Mouse (Mus musculus) lung, embryonic 14.5 days (tissue): Measurements from ENCODE around the gene Lss. TPM values are rescaled to one million over a fixed set of nuclear protein-coding genes. Genes with fewer than 3 reads are reported as not detected.

Source experiments
- ATAC-seq: fragments of 200-750 bp; cut with Nextera tagmentation; 2 replicates; pipeline ENCODE4 v1.8.0; 2017; ENCODE audit warnings: mild to moderate bottlenecking, moderate TSS enrichment, moderate library complexity; ENCODE audit not compliant: insufficient read depth
- DNase-seq: peaks from one replicate; pipeline ENCODE4 v3.0.0-alpha.2; 2015
- H3K27ac ChIP-seq: fragments of 300-500 bp; sonication (generic); 2 replicates; pipeline ENCODE4 v1.5.1; 2014; ENCODE audit warnings: low read depth, mild to moderate bottlenecking, moderate library complexity
- H3K27me3 ChIP-seq: fragments of 300-500 bp; sonication (generic); 2 replicates; pipeline ENCODE4 v1.6.1; 2014; ENCODE audit warnings: low read length, control low read depth; ENCODE audit not compliant: insufficient read depth
- H3K36me3 ChIP-seq: fragments of 300-500 bp; sonication (generic); 2 replicates; pipeline ENCODE4 v1.6.1; 2014; ENCODE audit warnings: control low read depth; ENCODE audit not compliant: insufficient read depth
- H3K4me1 ChIP-seq: fragments of 300-500 bp; sonication (generic); 2 replicates; pipeline ENCODE4 v1.6.1; 2014; ENCODE audit warnings: antibody characterized with exemption, control low read depth; ENCODE audit not compliant: insufficient read depth
- H3K4me2 ChIP-seq: fragments of 300-500 bp; sonication (generic); 2 replicates; pipeline ENCODE4 v1.6.1; 2014; ENCODE audit warnings: mild to moderate bottlenecking
- H3K4me3 ChIP-seq: fragments of 300-500 bp; sonication (generic); 2 replicates; pipeline ENCODE4 v1.5.1; 2014; ENCODE audit warnings: low read depth, low read length
- H3K9ac ChIP-seq: fragments of 300-500 bp; sonication (generic); 2 replicates; pipeline ENCODE4 v1.6.1; 2014
- H3K9me3 ChIP-seq: fragments of 300-500 bp; sonication (generic); 2 replicates; pipeline ENCODE4 v1.6.1; 2016; ENCODE audit warnings: low read depth, low read length, control low read depth
- CTCF ChIP-seq: IDR thresholded peaks from 2 replicates; pipeline ENCODE4 v1.5.1; 2016; ENCODE audit warnings: antibody characterized with exemption, low read depth
- WGBS: fragments of 180-500 bp; shearing (Covaris S2); extraction: QIAGEN DNeasy Blood & Tissue Kit; methylation state at CpG from one replicate; pipeline ENCODE4 v1.1.7; 2014; 5-methylcytosine and 5-hydroxymethylcytosine counted together
- polyA plus RNA-seq: library from polyadenylated mRNA; unstranded; fragments of >200 nt; fragmentation: Nextera tagmentation; extraction: Ambion mirVana; gene quantifications from 2 replicates; pipeline ENCODE4 v1.2.1, GENCODE M21; 2014

Lss gene
- polyA plus RNA-seq, 1 experiment from 2014 or later: 21.5 TPM

- Histone ChIP-seq H3K9me3 (no peaks in the 10 kb centered on the region), H3K36me3 (peaks cover 84% of the 10 kb centered on the region), H3K4me1 (no peaks in the 10 kb centered on the region), H3K27me3 (no peaks in the 10 kb centered on the region), H3K9ac (no peak overlapping the region), H3K4me3 (no peak overlapping the region), H3K27ac (no peak overlapping the region), H3K4me2 (no peak overlapping the region)
- TF ChIP-seq CTCF: no peak
- DNase-seq: no peak
- no peak for ATAC-seq
- 75% methylated on average over 11 of the region's 11 CpGs for whole genome bisulfite sequencing
Measured at GRCm38 (mm10) chr10:76504271-76504943, 27.0 kb upstream of the Lss start.

- H3K27ac ChIP-seq: no peak overlapping the region
- 81% methylated on average over 7 of the region's 7 CpGs for WGBS
- H3K4me1 ChIP-seq: no peaks in the 10 kb centered on the region
- H3K4me2 ChIP-seq: no peak overlapping the region
- DNase-seq (no peak), ATAC-seq (no peak)
- peaks cover 79% of the 10 kb centered on the region for H3K36me3 ChIP-seq
- no peak overlapping the region for H3K4me3 ChIP-seq
- H3K27me3 ChIP-seq: no peaks in the 10 kb centered on the region
- no peaks in the 10 kb centered on the region for H3K9me3 ChIP-seq
- no peak for TF ChIP-seq CTCF
- H3K9ac ChIP-seq: no peak overlapping the region
Measured at GRCm38 (mm10) chr10:76505865-76506264, 25.5 kb upstream of the Lss start.

- 40% methylated on average over 5 of the region's 5 CpGs for WGBS
Measured at GRCm38 (mm10) chr10:76512965-76513583, 18.3 kb upstream of the Lss start.

GRCm38 (mm10) chr10:76530922-76531321 is 466 bp upstream of the Lss start:
- Histone ChIP-seq H3K4me3 (peak overlapping the region; percentile 70), H3K27me3 (no peaks in the 10 kb centered on the region), H3K27ac (no peak overlapping the region; the same call in 1 of the 2 replicates), H3K4me1 (peaks cover 7% of the 10 kb centered on the region; the same call in 1 of the 2 replicates), H3K9ac (peak overlapping the region; percentile 44), H3K36me3 (peaks cover 22% of the 10 kb centered on the region), H3K4me2 (peak overlapping the region; percentile 95), H3K9me3 (no peaks in the 10 kb centered on the region)
- no peak; the same call in 1 of the 2 replicates for ATAC-seq
- no peak for DNase-seq
- no peak for TF ChIP-seq CTCF
- 1% methylated on average over 11 of the region's 11 CpGs for WGBS

More at GRCm38 (mm10) chr10:76512965-76513583, 18.3 kb upstream of the Lss start:
- Histone ChIP-seq H3K9me3 (no peaks in the 10 kb centered on the region), H3K4me2 (no peak overlapping the region), H3K4me3 (no peak overlapping the region), H3K36me3 (peaks cover 60% of the 10 kb centered on the region), H3K27me3 (no peaks in the 10 kb centered on the region), H3K27ac (no peak overlapping the region), H3K4me1 (no peaks in the 10 kb centered on the region), H3K9ac (no peak overlapping the region)
- ATAC-seq (peak; percentile 77; the same call in 1 of the 2 replicates), DNase-seq (peak; percentile 89)
- peak; percentile 93 for TF ChIP-seq CTCF

- peak overlapping the region; percentile 72 for H3K27ac ChIP-seq
- peaks cover 7% of the 10 kb centered on the region; the same call in 1 of the 2 replicates for H3K4me1 ChIP-seq
- peaks cover 30% of the 10 kb centered on the region for H3K36me3 ChIP-seq
- ATAC-seq (peak; percentile 38; the same call in 1 of the 2 replicates), DNase-seq (peak; percentile 31)
- H3K4me2 ChIP-seq: peak overlapping the region; percentile 95
- no peaks in the 10 kb centered on the region for H3K27me3 ChIP-seq
- no peak for TF ChIP-seq CTCF
- no peaks in the 10 kb centered on the region for H3K9me3 ChIP-seq
- H3K4me3 ChIP-seq: peak overlapping the region; percentile 70
- peak overlapping the region; percentile 68 for H3K9ac ChIP-seq
- WGBS: 2% methylated on average over 14 of the region's 14 CpGs
Measured at GRCm38 (mm10) chr10:76531828-76532227, 440 bp downstream of the Lss start.

GRCm38 (mm10) chr10:76535526-76535925 is 4.1 kb downstream of the Lss start:
- Histone ChIP-seq H3K9me3 (no peaks in the 10 kb centered on the region), H3K4me2 (no peak overlapping the region), H3K4me1 (peaks cover 5% of the 10 kb centered on the region; the same call in 1 of the 2 replicates), H3K9ac (no peak overlapping the region), H3K4me3 (no peak overlapping the region), H3K27ac (no peak overlapping the region), H3K27me3 (no peaks in the 10 kb centered on the region), H3K36me3 (peaks cover 63% of the 10 kb centered on the region)
- no peak for TF ChIP-seq CTCF
- 92% methylated on average over 7 of the region's 7 CpGs for WGBS
- ATAC-seq: no peak
- no peak for DNase-seq

- H3K9me3 ChIP-seq: no peaks in the 10 kb centered on the region
- no peak for TF ChIP-seq CTCF
- peak; percentile 42 for DNase-seq
- no peaks in the 10 kb centered on the region for H3K27me3 ChIP-seq
- peaks cover 84% of the 10 kb centered on the region for H3K36me3 ChIP-seq
- H3K4me2 ChIP-seq: no peak overlapping the region
- H3K27ac ChIP-seq: 0 out of 2 replicates have a peak overlapping the region, but pooled peaks have one; percentile 24
- no peak overlapping the region for H3K9ac ChIP-seq
- 0 out of 2 replicates have a peak, but pooled peaks have one; percentile 31 for ATAC-seq
- H3K4me1 ChIP-seq: no peaks in the 10 kb centered on the region
- H3K4me3 ChIP-seq: no peak overlapping the region
- 67% methylated on average over 9 of the region's 9 CpGs for WGBS
Measured at GRCm38 (mm10) chr10:76537619-76538018, 6.2 kb downstream of the Lss start.
